Mouse (Mus musculus) liver, postnatal 0 days (tissue): ENCODE measurements around the gene Nsmf.

Experiments used
- CTCF ChIP-seq: sonication (generic); IDR thresholded peaks from 2 replicates; pipeline ENCODE4 v1.5.1; 2016; ENCODE audit warnings: antibody characterized with exemption, low read depth
- EP300 ChIP-seq: IDR thresholded peaks from 2 replicates; pipeline ENCODE4 v1.6.1; 2016; ENCODE audit warnings: antibody characterized with exemption, low read depth, mild to moderate bottlenecking

DNA sequence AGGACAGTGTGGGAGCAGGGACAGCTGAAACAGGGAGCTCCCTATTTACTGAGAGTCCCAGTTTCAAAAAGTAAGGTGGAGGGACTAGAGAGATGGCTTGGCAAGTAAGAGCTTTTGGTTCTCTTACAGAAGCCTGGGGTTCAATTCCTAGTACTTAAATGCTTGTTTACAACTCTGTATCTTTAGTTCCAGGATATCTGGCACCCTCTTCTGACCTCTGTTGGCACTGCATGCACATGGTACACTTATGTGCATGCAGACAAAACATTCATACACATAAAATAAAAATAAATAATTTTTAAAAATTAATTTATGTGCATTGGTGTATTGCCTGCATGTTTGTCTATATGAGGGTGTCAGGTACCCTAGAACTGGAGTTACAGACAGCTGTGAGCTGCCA is 45.9 kb upstream of the Nsmf start:
- TF ChIP-seq EP300 (no peak), CTCF (peak; percentile 51)
